Mouse (Mus musculus): Measurements from ENCODE around the gene Adcy1. TPM values are rescaled to one million over a fixed set of nuclear protein-coding genes. Genes with fewer than 3 reads are reported as not detected.

The Adcy1 gene
- polyA plus RNA-seq, 1 experiment, result not detected

DNA sequence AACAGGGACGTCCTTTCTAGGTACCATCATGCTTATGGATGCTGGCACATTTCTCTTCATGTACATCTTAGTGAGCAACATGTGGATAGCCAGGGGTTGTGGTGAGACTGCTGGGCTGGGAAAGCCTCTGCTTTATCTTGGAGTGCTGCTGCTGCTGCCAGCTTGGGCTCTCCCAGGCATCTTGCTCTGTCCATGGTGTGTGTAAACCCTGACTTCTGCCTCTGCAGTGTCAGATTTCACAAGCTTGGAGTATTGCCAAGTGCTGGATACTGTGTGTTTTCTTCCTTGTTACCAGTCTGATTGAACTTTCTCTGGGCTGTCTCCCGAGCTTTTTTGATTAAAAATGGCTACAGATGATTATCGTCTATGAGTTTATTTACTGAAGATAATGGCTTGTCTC lies 79.4 kb downstream of the Adcy1 start:
- H3K27me3 ChIP-seq (replicated peaks), result no peaks in the 10 kb centered on the region

DNA sequence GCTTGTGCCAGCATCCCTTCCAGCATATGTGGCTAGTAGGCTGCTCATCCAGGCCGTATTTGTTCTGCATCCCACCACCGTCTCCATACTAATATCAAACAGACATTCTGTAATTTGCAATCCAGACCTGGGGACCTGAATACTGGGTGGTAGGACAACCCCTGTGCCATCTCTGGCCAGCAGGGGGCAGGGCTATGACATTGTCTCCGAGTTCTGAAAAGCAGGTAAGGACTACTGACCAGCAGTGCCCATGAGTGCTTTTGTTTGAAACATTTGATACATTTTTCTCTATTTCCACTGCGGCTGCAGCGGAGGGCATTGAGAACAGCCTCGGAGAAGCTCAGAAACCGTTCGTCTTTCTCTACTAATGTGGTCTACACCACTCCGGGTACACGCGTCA lies 81.1 kb downstream of the Adcy1 start:
- no peaks in the 10 kb centered on the region for H3K27me3 ChIP-seq (replicated peaks)
- H3K4me1 ChIP-seq, result no peaks in the 10 kb centered on the region
- peaks cover 3% of the 10 kb centered on the region; the same call in 1 of the 2 replicates for H3K9me3 ChIP-seq
- H3K4me3 ChIP-seq (replicated peaks), result peak overlapping the region; percentile 35
- TF ChIP-seq FLI1 (IDR thresholded peaks at IDR 0.05; ENCODE audit: low read length), result no peak
- TF ChIP-seq GATA1 (IDR thresholded peaks at IDR 0.05; ENCODE audit: borderline replicate concordance, low read length), result no peak
- no peaks in the 10 kb centered on the region for H3K36me3 ChIP-seq (replicated peaks; ENCODE audit: low read length)

More for the DNA sequence above, 79.4 kb downstream of the Adcy1 start:
- no peak overlapping the region for H3K4me3 ChIP-seq (replicated peaks)
- no peaks in the 10 kb centered on the region for H3K36me3 ChIP-seq (replicated peaks; ENCODE audit: low read length)
- peaks cover under 1% of the 10 kb centered on the region; the same call in 1 of the 2 replicates for H3K9me3 ChIP-seq
- H3K4me1 ChIP-seq, result no peaks in the 10 kb centered on the region
- no peak for TF ChIP-seq FLI1 (IDR thresholded peaks at IDR 0.05; ENCODE audit: low read length)
- no peak for TF ChIP-seq GATA1 (IDR thresholded peaks at IDR 0.05; ENCODE audit: borderline replicate concordance, low read length)

DNA sequence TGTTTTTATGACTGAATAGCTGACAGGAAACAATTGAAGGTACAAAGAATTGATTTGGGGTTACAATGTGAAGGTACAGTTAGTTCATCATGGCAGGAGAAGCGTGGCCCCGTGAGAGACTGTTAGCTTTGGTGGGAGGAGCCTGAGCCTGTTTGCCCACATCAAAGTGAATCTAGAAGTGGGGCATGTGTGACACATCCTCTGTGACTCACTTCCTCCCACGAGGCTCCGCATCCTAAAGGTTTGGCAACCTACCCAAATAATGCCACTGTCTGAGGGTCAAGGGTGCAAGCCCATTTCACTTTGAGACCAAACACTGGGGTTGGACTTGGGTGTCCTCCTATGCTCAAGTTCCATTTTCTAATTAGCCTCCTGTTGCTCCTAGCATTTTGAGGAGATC lies 81.9 kb downstream of the Adcy1 start:
- Histone ChIP-seq H3K36me3 (replicated peaks; ENCODE audit: low read length) (no peaks in the 10 kb centered on the region), H3K4me3 (replicated peaks) (no peak overlapping the region), H3K27me3 (replicated peaks) (no peaks in the 10 kb centered on the region), H3K4me1 (no peaks in the 10 kb centered on the region), H3K9me3 (peaks cover 3% of the 10 kb centered on the region; the same call in 1 of the 2 replicates)
- TF ChIP-seq GATA1 (IDR thresholded peaks at IDR 0.05; ENCODE audit: borderline replicate concordance, low read length), result no peak
- no peak for TF ChIP-seq FLI1 (IDR thresholded peaks at IDR 0.05; ENCODE audit: low read length)

DNA sequence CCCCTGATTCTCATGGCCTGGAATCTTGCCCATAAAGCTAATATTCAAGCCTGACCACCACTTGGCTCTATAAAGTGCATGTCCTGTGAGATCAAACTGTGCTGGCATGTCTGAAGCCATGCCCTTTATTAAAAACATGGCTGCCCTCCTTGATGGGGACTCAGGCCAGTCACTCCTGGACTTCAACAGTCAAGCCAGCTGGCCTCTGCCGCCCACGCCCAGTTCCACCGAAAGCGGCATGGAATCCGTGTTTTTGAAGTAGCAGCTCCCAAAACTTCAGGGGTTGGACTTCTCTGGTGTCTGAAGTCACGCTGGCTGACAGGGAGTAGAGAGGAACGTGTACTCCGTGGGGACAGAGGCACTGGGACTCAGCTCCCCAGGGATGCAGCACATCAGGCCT lies 84.2 kb downstream of the Adcy1 start:
- Histone ChIP-seq H3K4me3 (replicated peaks) (no peak overlapping the region), H3K4me1 (no peaks in the 10 kb centered on the region), H3K36me3 (replicated peaks; ENCODE audit: low read length) (no peaks in the 10 kb centered on the region), H3K9me3 (peaks cover 20% of the 10 kb centered on the region; the same call in 1 of the 2 replicates), H3K27me3 (replicated peaks) (no peaks in the 10 kb centered on the region)
- TF ChIP-seq FLI1 (IDR thresholded peaks at IDR 0.05; ENCODE audit: low read length) (no peak), GATA1 (IDR thresholded peaks at IDR 0.05; ENCODE audit: borderline replicate concordance, low read length) (no peak)

- no peaks in the 10 kb centered on the region for H3K27me3 ChIP-seq (replicated peaks)
- no peaks in the 10 kb centered on the region for H3K4me1 ChIP-seq
- H3K36me3 ChIP-seq (replicated peaks; ENCODE audit: low read length), result no peaks in the 10 kb centered on the region
- peaks cover 20% of the 10 kb centered on the region; the same call in 1 of the 2 replicates for H3K9me3 ChIP-seq
- TF ChIP-seq GATA1 (IDR thresholded peaks at IDR 0.05; ENCODE audit: borderline replicate concordance, low read length) (no peak), FLI1 (IDR thresholded peaks at IDR 0.05; ENCODE audit: low read length) (no peak)
- no peak overlapping the region for H3K4me3 ChIP-seq (replicated peaks)
Observed at GRCm38 (mm10) chr11:7147945-7148344, 84.7 kb downstream of the Adcy1 start.

- no peak for TF ChIP-seq GATA1 (IDR thresholded peaks at IDR 0.05; ENCODE audit: borderline replicate concordance, low read length)
- TF ChIP-seq FLI1 (IDR thresholded peaks at IDR 0.05; ENCODE audit: low read length), result no peak
- Histone ChIP-seq H3K4me3 (replicated peaks) (no peak overlapping the region), H3K9me3 (peaks cover 20% of the 10 kb centered on the region; the same call in 1 of the 2 replicates), H3K27me3 (replicated peaks) (no peaks in the 10 kb centered on the region), H3K36me3 (replicated peaks; ENCODE audit: low read length) (no peaks in the 10 kb centered on the region), H3K4me1 (no peaks in the 10 kb centered on the region)
Observed at GRCm38 (mm10) chr11:7149471-7149870, 86.2 kb downstream of the Adcy1 start.

GRCm38 (mm10) chr11:7150511-7150910 lies 87.2 kb downstream of the Adcy1 start:
- Histone ChIP-seq H3K4me3 (replicated peaks) (no peak overlapping the region), H3K27me3 (replicated peaks) (no peaks in the 10 kb centered on the region), H3K4me1 (no peaks in the 10 kb centered on the region), H3K9me3 (peaks cover 20% of the 10 kb centered on the region; the same call in 1 of the 2 replicates), H3K36me3 (replicated peaks; ENCODE audit: low read length) (no peaks in the 10 kb centered on the region)
- TF ChIP-seq GATA1 (IDR thresholded peaks at IDR 0.05; ENCODE audit: borderline replicate concordance, low read length), result no peak
- no peak for TF ChIP-seq FLI1 (IDR thresholded peaks at IDR 0.05; ENCODE audit: low read length)

DNA sequence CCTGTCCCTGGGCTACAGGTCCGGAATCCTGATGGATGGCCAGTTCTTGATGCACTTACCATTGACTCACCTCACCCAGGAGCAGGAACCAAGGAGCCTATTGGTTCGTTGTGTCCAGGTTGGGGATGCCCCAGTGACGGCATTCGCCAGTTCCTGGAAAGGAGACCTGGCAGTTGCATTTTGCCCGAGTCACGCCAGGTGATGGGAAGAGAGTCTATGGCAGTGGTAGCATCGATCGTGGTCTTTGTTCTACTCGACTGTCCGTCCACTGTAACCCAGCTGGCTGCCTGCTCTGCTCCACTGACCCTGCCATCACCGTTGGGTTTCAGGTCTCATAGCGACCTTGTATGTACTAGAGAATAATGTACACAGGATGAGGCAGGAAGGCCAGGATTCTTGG lies 89.1 kb downstream of the Adcy1 start:
- peaks cover 20% of the 10 kb centered on the region; the same call in 1 of the 2 replicates for H3K9me3 ChIP-seq
- no peak overlapping the region for H3K4me3 ChIP-seq (replicated peaks)
- H3K27me3 ChIP-seq (replicated peaks), result no peaks in the 10 kb centered on the region
- no peak for TF ChIP-seq GATA1 (IDR thresholded peaks at IDR 0.05; ENCODE audit: borderline replicate concordance, low read length)
- no peak for TF ChIP-seq FLI1 (IDR thresholded peaks at IDR 0.05; ENCODE audit: low read length)
- H3K4me1 ChIP-seq, result no peaks in the 10 kb centered on the region
- H3K36me3 ChIP-seq (replicated peaks; ENCODE audit: low read length), result no peaks in the 10 kb centered on the region

DNA sequence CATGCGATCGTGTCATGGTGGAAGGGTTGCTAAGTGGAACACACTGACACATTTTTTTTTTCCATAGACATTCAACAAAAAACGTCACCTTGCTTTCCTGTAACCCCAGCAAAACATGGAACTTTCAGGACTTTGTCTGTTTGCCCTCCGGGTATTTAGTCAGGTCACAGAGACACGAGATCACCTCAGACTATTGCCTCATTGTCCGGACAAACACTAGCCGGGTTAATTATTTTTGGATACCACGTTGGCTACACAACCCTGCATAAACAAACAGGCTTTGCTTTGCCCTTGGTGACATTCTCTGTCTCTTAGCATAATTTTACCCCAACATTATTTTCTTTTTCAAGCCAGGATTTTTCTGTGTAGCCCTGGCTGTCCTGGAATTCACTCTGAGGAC lies 89.8 kb downstream of the Adcy1 start:
- Histone ChIP-seq H3K4me1 (no peaks in the 10 kb centered on the region), H3K27me3 (replicated peaks) (no peaks in the 10 kb centered on the region), H3K4me3 (replicated peaks) (no peak overlapping the region), H3K9me3 (peaks cover 17% of the 10 kb centered on the region; the same call in 1 of the 2 replicates), H3K36me3 (replicated peaks; ENCODE audit: low read length) (no peaks in the 10 kb centered on the region)
- no peak for TF ChIP-seq FLI1 (IDR thresholded peaks at IDR 0.05; ENCODE audit: low read length)
- no peak for TF ChIP-seq GATA1 (IDR thresholded peaks at IDR 0.05; ENCODE audit: borderline replicate concordance, low read length)

GRCm38 (mm10) chr11:7156427-7156826 lies 93.1 kb downstream of the Adcy1 start:
- Histone ChIP-seq H3K36me3 (replicated peaks; ENCODE audit: low read length) (no peaks in the 10 kb centered on the region), H3K27me3 (replicated peaks) (no peaks in the 10 kb centered on the region), H3K9me3 (peaks cover 11% of the 10 kb centered on the region; the same call in 1 of the 2 replicates), H3K4me3 (replicated peaks) (no peak overlapping the region), H3K4me1 (peaks cover 3% of the 10 kb centered on the region; the same call in 1 of the 2 replicates)
- TF ChIP-seq FLI1 (IDR thresholded peaks at IDR 0.05; ENCODE audit: low read length) (no peak), GATA1 (IDR thresholded peaks at IDR 0.05; ENCODE audit: borderline replicate concordance, low read length) (no peak)

Measured in megakaryocyte, embryonic 14.5 days (primary cell).